Mouse (Mus musculus): ENCODE measurements around the gene Itgb8.

DNA sequence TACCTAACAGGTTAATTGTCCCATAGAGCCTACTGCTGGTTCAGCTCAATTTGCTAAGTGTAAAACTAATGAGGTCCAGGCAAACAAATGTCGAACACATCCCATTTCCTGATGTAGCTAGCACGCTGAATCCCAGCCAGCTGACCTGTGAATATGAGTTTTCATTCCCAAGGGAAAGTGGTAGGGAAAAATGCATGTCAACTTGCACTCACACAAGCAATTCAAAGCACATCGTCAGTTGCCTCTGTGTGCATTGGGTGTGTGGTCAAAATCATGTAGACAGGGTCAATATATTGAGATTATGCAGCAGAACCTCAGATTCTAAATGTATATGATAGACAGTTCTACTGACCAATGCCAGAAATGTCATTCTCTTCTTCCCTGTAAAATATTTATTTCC, 69.5 kb downstream of the Itgb8 start:
- no peak for TF ChIP-seq CTCF (IDR thresholded peaks at IDR 0.05; ENCODE audit: low read depth)
- TF ChIP-seq EP300 (IDR thresholded peaks at IDR 0.05; ENCODE audit: low read depth), result no peak

Data from heart, postnatal 0 days (tissue).